Mouse (Mus musculus) c-Kit-negative CD71-positive TER-119-positive erythroid progenitor cells, embryonic 14.5 days (primary cell): ENCODE measurements around the gene Lce3c.

ENCODE experiments used
- DNase-seq: peaks from one replicate; pipeline ENCODE4 v3.0.0-alpha.2; 2013; ENCODE audit warnings: low read depth, low spot score

The Lce3c gene

GRCm38 (mm10) chr3:92944186-92944585 lies at the start of gene Lce3c:
Gene Lce3c, plus strand, starts transcription at chr3:92944486.
- DNase-seq, result no peak

- DNase-seq, result no peak
Measured at GRCm38 (mm10) chr3:92894489-92894888, 49.8 kb upstream of the Lce3c start.

- no peak for DNase-seq
Measured at GRCm38 (mm10) chr3:92902992-92903391, 41.3 kb upstream of the Lce3c start.

GRCm38 (mm10) chr3:92903640-92904039 lies 40.6 kb upstream of the Lce3c start:
- DNase-seq, result no peak

GRCm38 (mm10) chr3:92905182-92905581 lies 39.1 kb upstream of the Lce3c start:
- DNase-seq, result no peak

- DNase-seq, result no peak
Measured at GRCm38 (mm10) chr3:92907571-92907970, 36.7 kb upstream of the Lce3c start.

GRCm38 (mm10) chr3:92920364-92920763 lies 23.9 kb upstream of the Lce3c start:
- DNase-seq, result no peak

GRCm38 (mm10) chr3:92926130-92926529 lies 18.2 kb upstream of the Lce3c start, which contains the start of gene Lce3a:
Gene Lce3a, minus strand, starts transcription at chr3:92926230.
- no peak for DNase-seq

- DNase-seq, result no peak
Measured at GRCm38 (mm10) chr3:92932679-92933078, 11.6 kb upstream of the Lce3c start, which contains the start of gene Lce3b. Gene Lce3b, plus strand, starts transcription at chr3:92932979.

GRCm38 (mm10) chr3:92957090-92957489 lies 12.8 kb downstream of the Lce3c start, which contains the start of gene Lce3d:
Gene Lce3d, plus strand, starts transcription at chr3:92957390.
- no peak for DNase-seq

GRCm38 (mm10) chr3:92966761-92967160 lies 22.5 kb downstream of the Lce3c start, which contains the start of gene Lce3e:
Gene Lce3e, plus strand, starts transcription at chr3:92967061.
- DNase-seq, result no peak

GRCm38 (mm10) chr3:92978484-92978883 lies 34.2 kb downstream of the Lce3c start:
- no peak for DNase-seq

GRCm38 (mm10) chr3:92991926-92992325 lies 47.6 kb downstream of the Lce3c start, which contains the start of gene Lce3f:
Gene Lce3f, plus strand, starts transcription at chr3:92992226.
- no peak for DNase-seq
